Mouse (Mus musculus) CD4-positive, CD25-positive, alpha-beta regulatory T cell, adult 2 months (primary cell): ENCODE results near the gene Zbtb21.
"Not testable (repeated sequence)": the region's sequence is repeated elsewhere in the genome, so short reads cannot be mapped to it uniquely, and the experiment has no call there.

ENCODE experiments used
- DNase-seq: peaks from one replicate; pipeline ENCODE4 v3.0.0-alpha.2; 2012; ENCODE audit warnings: low read depth, low spot score

The Zbtb21 gene

GRCm38 (mm10) chr16:97962151-97962948 lies at the start of gene Zbtb21, which contains the start of gene C2cd2:
TSS of gene Zbtb21 (minus strand) at chr16:97962622.
TSS of gene C2cd2 (minus strand) at chr16:97962598.
- DNase-seq: peak; percentile 98

- DNase-seq: not testable (repeated sequence)
Measured at GRCm38 (mm10) chr16:97997383-97997731, 34.9 kb upstream of the Zbtb21 start.

GRCm38 (mm10) chr16:97996616-97997382 lies 34.4 kb upstream of the Zbtb21 start, which contains the start of gene B230307C23Rik:
TSS of gene B230307C23Rik (plus strand) at chr16:97997315.
- DNase-seq: peak; percentile 93

GRCm38 (mm10) chr16:97995849-97996615 lies 33.6 kb upstream of the Zbtb21 start:
- DNase-seq: no peak

- DNase-seq: not testable (repeated sequence)
Measured at GRCm38 (mm10) chr16:97992477-97992876, 30.1 kb upstream of the Zbtb21 start.

- peak; percentile 20 for DNase-seq
Measured at GRCm38 (mm10) chr16:97991517-97991916, 29.1 kb upstream of the Zbtb21 start.

GRCm38 (mm10) chr16:97984589-97984988 lies 22.2 kb upstream of the Zbtb21 start:
- no peak for DNase-seq

GRCm38 (mm10) chr16:97981362-97981761 lies 18.9 kb upstream of the Zbtb21 start:
- DNase-seq: no peak

GRCm38 (mm10) chr16:97977722-97978121 lies 15.3 kb upstream of the Zbtb21 start:
- DNase-seq: no peak

GRCm38 (mm10) chr16:97977277-97977676 lies 14.9 kb upstream of the Zbtb21 start:
- no peak for DNase-seq

- peak; percentile 43 for DNase-seq
Measured at GRCm38 (mm10) chr16:97963956-97964540, 1.6 kb upstream of the Zbtb21 start.

GRCm38 (mm10) chr16:97961381-97962150 lies 856 bp downstream of the Zbtb21 start:
- DNase-seq: peak; percentile 50

GRCm38 (mm10) chr16:97960348-97960747 lies 2.1 kb downstream of the Zbtb21 start:
- DNase-seq: no peak

- DNase-seq: no peak
Measured at GRCm38 (mm10) chr16:97958401-97958973, 3.9 kb downstream of the Zbtb21 start.

- DNase-seq: no peak
Measured at GRCm38 (mm10) chr16:97957626-97958025, 4.8 kb downstream of the Zbtb21 start.

GRCm38 (mm10) chr16:97956011-97956410 lies 6.4 kb downstream of the Zbtb21 start:
- no peak for DNase-seq

GRCm38 (mm10) chr16:97953300-97953699 lies 9.1 kb downstream of the Zbtb21 start:
- DNase-seq: no peak

- no peak for DNase-seq
Measured at GRCm38 (mm10) chr16:97952801-97953200, 9.6 kb downstream of the Zbtb21 start.

- DNase-seq: no peak
Measured at GRCm38 (mm10) chr16:97952371-97952770, 10.1 kb downstream of the Zbtb21 start.

GRCm38 (mm10) chr16:97950061-97950460 lies 12.4 kb downstream of the Zbtb21 start:
- no peak for DNase-seq
